Mouse (Mus musculus) retina, embryonic 14.5 days (tissue): ENCODE results near the gene Wdr25.

ENCODE experiments used
- DNase-seq: peaks from one replicate; pipeline ENCODE4 v3.0.0-alpha.2; 2015; ENCODE audit warnings: low spot score

The Wdr25 gene

GRCm38 (mm10) chr12:109068167-109068653 lies 174.8 kb downstream of the Wdr25 start, which contains the start of gene Begain:
Begain (minus strand) TSS chr12:109068217.
- peak; percentile 55 for DNase-seq

- no peak for DNase-seq
Measured at GRCm38 (mm10) chr12:109068738-109069137, 175.3 kb downstream of the Wdr25 start.

DNA sequence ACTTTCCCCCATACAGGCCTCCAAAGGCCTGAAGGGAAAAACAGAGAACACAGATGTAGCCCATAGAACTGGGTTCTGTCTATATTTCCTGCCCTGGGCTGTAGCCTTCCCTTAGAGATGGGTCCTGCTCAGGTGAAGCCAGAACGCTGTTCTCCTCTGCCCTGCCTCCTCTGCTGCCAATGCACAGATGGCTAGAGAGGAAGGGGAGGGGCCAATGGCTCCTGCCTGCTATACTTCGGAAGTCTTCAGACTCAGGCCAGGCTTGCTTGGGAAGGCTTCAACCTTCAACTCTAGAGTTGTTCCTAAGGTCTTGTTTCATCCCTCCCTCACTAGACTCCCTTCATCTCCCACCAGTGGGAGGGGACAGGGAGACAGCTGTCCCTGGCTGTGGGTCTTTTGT lies 176.3 kb downstream of the Wdr25 start:
- no peak for DNase-seq

DNA sequence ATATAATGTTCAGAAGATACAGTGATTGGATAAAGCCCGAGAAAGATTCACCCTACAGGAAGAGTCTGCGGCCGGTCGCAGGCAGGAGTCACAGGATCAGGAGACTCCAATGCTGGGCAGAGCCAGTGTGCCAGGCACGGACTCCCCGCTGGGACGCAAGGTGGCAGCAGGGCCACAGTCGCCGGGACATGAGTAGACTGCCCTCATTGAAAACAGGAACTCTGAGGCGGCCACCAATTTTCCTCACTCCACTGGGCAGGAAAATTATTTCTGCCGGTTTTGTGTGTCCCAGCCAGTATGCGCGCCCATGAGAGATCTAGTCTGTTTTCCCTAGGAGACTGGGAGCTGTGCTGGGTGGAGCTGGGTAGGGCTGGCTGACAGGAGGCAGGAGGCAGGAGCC lies 177.8 kb downstream of the Wdr25 start:
- no peak for DNase-seq

GRCm38 (mm10) chr12:109074106-109074505 lies 180.7 kb downstream of the Wdr25 start:
- no peak for DNase-seq

DNA sequence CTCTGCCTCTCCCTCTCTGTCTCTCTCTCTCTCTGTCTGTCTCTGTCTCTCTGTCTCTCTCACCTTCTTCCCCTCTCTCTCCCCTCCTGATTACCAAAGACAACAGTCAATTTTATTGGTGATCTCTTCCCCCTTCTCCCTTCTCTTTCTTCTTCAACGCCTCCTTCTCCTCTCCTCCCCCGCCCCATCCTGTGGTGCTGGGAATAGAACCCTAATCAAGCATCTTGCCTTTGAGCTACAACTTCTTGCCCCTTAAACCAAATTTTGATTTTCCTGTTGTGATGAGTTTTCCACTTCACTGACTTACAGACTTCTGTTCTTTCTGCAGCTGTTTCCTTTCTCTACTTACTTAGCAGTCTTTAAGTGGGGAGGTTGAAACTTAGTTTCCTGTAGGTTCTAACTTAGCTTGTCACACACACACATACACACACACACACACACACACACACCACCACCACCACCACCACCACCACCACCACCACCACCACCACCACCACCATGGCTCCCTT lies 181.4 kb downstream of the Wdr25 start:
- DNase-seq = no peak

DNA sequence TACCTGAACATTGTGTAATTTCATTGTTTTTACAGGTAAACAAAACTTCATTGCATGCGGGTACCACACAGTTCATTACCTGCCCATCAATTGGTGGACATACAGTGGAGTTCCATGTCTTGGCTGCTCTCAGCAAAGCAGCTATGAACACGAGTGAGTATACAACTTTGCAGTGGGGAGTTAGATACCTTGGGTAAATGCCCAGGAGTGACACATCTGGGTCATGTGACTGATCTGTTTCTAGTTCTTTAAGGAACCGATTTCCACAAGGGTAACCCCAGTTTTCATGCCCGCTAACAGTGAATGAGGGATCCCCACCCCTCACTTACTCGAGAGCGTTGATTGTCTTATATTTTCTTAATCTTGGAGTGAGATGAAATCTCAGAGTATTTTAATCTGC lies 183.6 kb downstream of the Wdr25 start:
- no peak for DNase-seq
